Mouse (Mus musculus) kidney, postnatal 10 days (tissue): ENCODE measurements around the gene Mafg.

Experiments used
- DNase-seq: peaks from one replicate; pipeline ENCODE4 v3.0.0; 2021; ENCODE audit warnings: mixed read lengths

The Mafg gene

DNA sequence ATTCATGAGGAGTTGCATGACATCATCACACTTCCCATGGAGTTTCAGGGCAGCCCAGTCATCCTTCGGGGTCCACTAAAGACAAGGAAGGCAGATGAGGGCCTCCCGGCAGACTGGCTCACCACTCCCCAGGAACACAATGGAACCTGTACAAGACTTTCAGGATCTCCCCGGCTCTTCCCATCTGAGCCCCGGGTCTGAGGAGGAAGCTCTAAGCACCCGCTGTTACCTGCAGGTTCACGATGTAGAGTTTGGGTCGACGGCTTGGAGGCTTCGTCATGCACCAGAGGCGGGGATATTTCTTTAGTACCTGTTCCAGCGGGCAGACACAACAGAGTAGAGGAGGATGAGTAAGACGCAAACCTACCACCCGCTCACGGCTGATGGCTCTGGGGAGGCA is 13.2 kb downstream of the Mafg start:
- no peak for DNase-seq

DNA sequence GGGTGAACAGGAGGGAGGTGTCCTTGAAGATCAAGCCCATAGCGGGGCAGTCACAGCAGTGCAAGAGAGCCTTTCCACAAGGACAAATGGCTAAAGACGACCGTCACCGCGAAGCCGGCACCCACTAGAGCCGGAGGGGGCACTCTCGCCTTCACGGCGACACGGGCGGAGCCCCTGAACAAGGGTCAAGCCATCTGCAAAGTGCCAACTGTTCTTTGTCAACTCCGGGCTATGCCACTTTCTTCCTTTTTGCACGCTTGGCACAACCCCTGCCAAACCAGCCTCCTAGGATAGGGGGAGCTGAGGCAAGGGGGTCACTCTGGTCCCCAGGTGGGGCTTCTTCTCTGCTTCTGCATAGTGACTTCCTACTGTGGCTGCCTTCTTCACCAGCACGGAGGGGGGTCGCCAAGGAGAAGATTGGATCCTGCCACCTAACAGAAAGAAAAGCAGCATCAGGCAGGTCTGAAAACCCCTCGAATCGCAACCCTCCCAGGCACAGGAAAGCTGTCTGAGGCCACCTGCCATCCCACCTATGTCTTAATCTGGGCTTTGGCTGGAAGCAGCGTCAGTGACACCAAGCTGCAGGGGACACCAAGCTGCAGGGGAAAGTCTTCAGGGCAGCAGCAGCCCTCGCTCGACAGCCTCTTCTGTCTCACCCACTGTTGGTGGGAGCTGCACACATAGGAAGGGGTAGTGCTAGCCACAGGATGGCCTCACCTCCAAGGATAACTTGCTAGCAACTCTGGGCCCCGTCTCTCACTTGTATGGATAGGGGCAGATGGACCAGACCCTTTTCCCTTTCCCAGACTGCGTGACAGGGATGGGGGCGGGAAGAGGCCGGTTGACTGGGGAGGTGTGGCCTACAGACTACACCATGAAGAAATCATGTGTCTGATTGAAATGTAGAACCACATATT is 14.5 kb downstream of the Mafg start:
- peak; percentile 26 for DNase-seq

- DNase-seq = peak; percentile 96
Observed at GRCm38 (mm10) chr11:120617519-120618112, 15.8 kb downstream of the Mafg start, which contains the start of gene Pcyt2. TSS of gene Pcyt2 (minus strand) at chr11:120617936.

DNA sequence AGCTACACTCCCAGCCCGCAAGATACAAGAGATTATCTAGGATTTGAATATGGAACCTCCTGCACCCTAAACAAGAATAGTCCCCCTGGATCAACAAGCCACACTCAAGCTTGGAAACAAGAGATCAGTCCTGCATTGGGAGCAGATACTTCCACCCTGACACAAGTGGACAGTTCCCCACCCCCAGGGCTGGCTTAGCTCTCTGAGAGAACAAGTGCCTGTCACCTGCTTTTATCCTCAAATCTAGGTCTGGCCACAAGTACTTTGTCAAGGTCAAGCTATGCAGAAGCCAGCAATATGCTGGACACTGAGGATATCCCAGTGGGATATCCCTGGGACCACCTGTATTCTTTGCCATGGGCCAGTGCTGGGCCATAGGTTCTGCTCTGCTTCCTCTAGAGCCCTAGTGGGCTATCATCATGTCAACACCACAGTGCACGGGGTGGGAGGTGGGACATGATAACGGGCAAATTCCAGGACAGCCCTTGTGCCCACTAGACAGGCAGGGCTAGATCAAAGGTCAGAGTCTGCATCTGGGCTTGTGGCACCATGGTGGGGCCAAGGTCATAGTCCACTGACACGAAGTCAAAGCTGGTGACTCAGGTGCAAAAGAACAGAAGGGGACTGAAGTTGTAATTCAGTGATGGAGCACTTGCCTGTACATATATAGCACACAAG is 16.6 kb downstream of the Mafg start:
- peak; percentile 55 for DNase-seq

GRCm38 (mm10) chr11:120615606-120616203 is 17.7 kb downstream of the Mafg start:
- no peak for DNase-seq

- DNase-seq = no peak
Observed at GRCm38 (mm10) chr11:120615167-120615566, 18.2 kb downstream of the Mafg start.

DNA sequence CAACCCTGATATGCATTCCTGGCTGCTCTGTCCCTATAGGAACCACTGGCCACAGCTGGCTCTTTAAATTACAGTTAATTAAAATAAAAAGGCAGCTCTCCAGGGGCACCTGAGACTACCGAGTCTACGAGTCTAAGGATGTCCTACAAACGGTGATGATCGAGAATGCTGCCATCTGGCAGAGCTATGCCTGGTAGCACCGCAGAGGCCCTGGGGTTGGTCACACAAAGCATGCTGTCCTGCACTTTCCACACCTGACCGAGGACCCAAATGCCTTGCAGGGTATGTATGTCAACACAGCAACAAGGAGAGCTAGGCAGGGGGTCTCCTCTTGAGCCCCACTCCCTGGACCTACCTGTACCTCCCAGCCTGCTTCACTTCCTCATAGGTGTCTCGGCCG is 19.4 kb downstream of the Mafg start:
- no peak for DNase-seq

- DNase-seq = no peak
Observed at GRCm38 (mm10) chr11:120613481-120613972, 19.9 kb downstream of the Mafg start.

DNA sequence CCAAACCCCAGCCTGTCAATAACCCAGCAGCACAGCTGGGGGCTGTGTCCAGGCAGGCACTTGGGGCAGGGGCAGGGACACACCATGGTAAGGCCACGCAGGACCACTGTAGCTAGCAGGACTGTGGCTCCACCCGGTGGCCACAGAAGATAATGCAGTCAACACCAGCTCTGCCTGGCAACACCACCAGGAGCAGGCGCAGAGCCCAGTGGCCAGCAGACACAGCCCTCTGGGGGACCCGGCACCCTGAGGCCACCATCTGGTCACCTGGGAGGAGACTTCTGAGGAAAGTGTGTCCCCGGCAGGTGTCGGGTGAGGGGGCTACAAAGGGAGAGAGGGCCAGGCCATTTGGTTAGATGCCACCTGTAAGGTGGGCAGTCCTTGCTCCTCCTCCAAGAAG is 20.6 kb downstream of the Mafg start:
- DNase-seq = peak; percentile 87

GRCm38 (mm10) chr11:120610477-120611046 is 22.8 kb downstream of the Mafg start:
- DNase-seq = no peak

DNA sequence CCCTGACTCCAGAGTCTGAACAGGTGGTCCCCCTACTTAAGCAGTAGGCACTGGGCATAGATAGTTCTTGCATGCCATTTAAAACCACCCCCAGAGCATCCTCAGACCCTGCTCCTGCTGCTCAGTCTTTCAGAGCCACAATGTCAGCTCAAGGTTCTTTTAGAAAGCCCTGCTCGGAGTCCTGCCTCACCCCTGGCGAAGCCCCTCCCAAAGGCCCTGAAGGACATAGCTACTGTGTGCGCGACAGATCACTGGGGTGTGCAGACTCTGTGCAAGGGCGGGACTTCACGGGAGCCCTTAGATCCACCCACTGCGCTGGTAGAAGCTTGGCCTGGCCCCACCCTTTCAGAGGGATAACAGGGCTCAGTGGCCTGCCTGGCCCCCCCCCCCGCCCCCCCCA is 24.1 kb downstream of the Mafg start:
- DNase-seq = peak; percentile 61

DNA sequence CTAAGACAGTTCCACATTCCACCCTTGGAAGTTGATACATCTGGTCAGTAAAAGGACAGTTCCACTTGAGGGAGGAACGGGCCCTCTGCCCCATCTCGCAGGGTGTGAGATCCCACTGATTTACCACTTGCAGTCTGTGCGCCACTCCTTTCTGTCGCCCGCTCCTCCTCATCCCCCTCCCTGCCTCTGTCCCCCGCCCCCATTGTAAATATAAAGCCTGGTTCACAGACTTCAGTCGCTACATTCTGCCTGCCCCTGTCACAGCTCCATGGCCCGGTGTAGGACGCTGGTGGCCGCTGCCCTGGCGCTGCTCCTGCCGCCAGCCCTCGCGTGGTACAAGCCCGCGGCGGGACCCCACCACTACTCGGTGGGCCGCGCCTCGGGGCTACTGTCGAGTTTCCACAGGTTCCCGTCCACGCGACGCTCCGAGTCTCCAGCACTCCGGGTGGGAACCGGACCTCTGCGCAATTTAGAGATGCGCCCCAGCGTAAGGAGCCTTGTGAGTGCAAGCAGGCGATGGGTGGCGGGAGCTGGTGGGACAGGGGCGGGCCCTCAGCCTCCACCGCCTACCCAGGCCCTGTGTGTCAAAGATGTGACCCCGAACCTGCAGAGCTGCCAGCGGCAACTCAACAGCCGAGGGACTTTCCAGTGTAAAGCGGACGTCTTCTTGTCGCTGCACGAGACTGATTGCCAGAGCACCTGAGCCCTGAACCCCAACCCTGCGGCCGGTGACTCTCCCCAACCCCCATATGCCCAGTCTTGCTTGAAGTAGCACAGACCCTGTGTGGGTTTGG is 25.0 kb downstream of the Mafg start, which contains the start of gene Npb:
Npb (plus strand) TSS at position 237 of the 794 bp plus-strand sequence.
- DNase-seq = peak; percentile 35

DNA sequence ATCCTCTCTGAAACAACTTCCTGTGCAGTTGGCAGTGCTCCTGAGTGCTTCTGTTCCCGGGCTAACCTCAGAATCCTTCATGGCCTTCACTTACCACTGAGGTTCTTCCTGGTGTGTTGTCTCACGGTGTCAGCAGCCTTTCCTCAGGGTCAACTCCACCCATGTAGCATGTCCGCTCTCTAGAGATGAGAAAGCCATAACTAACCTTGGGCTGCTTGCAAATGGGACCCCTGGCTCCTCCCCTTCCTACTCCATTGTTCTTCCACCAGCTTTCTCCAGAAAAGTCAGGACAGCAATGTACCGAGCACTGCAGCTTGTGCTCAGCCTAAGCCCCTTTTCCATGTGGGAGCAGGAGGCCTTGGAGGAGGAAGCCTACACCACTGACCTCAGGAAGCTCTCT is 26.6 kb downstream of the Mafg start:
- no peak for DNase-seq

DNA sequence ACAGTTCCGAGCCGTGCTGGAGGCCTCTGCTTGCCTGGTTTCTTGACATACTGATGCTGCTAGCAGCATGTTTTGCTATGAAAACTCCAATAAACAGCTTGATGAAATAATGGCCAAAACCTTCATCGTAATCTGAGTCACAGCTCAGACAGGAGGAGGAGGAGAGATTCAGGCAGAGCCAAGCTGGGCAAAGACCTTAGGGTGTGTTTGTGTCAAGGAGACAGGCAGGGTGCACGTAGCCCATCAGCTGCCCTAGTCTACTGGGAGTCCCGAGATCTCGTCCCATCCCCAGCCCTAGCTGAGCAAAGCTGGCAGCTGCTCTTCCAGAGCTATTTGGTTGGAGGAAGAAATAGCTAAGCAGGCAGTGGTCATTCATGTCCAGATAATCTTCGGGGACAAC is 27.7 kb downstream of the Mafg start:
- no peak for DNase-seq

DNA sequence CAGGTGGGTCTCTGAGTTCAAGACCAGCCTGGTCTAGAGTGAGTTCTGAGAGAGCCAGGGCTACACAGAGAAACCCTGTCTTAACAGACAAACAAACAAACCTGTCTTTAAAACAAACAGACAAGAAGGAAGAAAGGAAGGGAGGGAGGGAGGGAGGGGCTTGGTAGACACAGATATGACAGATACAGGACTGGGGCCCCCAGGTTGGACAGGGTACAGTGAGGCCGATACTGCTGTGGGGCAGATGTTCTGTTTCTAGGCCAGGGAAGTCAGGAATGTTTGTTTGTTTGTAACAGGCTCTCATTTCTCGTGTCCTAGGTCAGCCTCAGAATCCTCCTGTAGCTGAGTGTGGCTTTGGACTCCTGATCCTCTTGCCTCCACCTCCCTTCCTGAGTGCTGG is 29.9 kb downstream of the Mafg start:
- DNase-seq = no peak

- no peak for DNase-seq
Observed at GRCm38 (mm10) chr11:120600716-120601115, 32.7 kb downstream of the Mafg start.

GRCm38 (mm10) chr11:120598990-120599549 is 34.3 kb downstream of the Mafg start:
- no peak for DNase-seq

- peak; percentile 97 for DNase-seq
Observed at GRCm38 (mm10) chr11:120598283-120598989, 35.0 kb downstream of the Mafg start, which contains the start of the genes Alyref and Anapc11. TSS of gene Alyref (minus strand) at chr11:120598365. TSS of gene Anapc11 (plus strand) at chr11:120598421.

- no peak for DNase-seq
Observed at GRCm38 (mm10) chr11:120597240-120598235, 35.9 kb downstream of the Mafg start.
